Mouse (Mus musculus) heart, postnatal 0 days (tissue): Measurements from ENCODE around the gene Rgs6. TPM values are rescaled to one million over a fixed set of nuclear protein-coding genes. Genes with fewer than 3 reads are reported as not detected.

ENCODE experiments used
- ATAC-seq: fragments of 200-750 bp; cut with Nextera tagmentation; 2 replicates; pipeline ENCODE4 v1.8.0; 2017; ENCODE audit warnings: low read depth, moderate number of reproducible peaks, moderate library complexity; ENCODE audit not compliant: insufficient read depth
- DNase-seq: peaks from one replicate; pipeline ENCODE4 v3.0.0-alpha.2; 2016; ENCODE audit warnings: low spot score
- H3K27ac ChIP-seq: fragments of 300-500 bp; sonication (generic); 2 replicates; pipeline ENCODE4 v1.5.1; 2014; ENCODE audit warnings: low read depth, mild to moderate bottlenecking
- H3K27me3 ChIP-seq: fragments of 300-500 bp; sonication (generic); 2 replicates; pipeline ENCODE4 v1.6.1; 2014; ENCODE audit warnings: low read length, mixed read lengths; ENCODE audit not compliant: control insufficient read depth, insufficient read depth
- H3K36me3 ChIP-seq: fragments of 300-500 bp; sonication (generic); replicated peaks from 2 replicates; pipeline ENCODE4 v1.6.1; 2014; ENCODE audit warnings: low read length, mixed read lengths; ENCODE audit not compliant: control insufficient read depth, insufficient read depth
- H3K4me1 ChIP-seq: fragments of 300-500 bp; sonication (generic); 2 replicates; pipeline ENCODE4 v1.6.1; 2014; ENCODE audit warnings: antibody characterized with exemption; ENCODE audit not compliant: control insufficient read depth, insufficient read depth
- H3K4me2 ChIP-seq: fragments of 300-500 bp; sonication (generic); 2 replicates; pipeline ENCODE4 v1.6.1; 2014; ENCODE audit warnings: low read depth, mild to moderate bottlenecking, low read length, moderate library complexity
- H3K4me3 ChIP-seq: fragments of 300-500 bp; sonication (generic); 2 replicates; pipeline ENCODE4 v1.5.1; 2014; ENCODE audit warnings: low read depth, low read length
- H3K9ac ChIP-seq: fragments of 300-500 bp; sonication (generic); replicated peaks from 2 replicates; pipeline ENCODE4 v1.6.1; 2014; ENCODE audit warnings: low read depth, low read length, mixed read lengths
- H3K9me3 ChIP-seq: fragments of 300-500 bp; sonication (generic); replicated peaks from 2 replicates; pipeline ENCODE4 v1.6.1; 2016; ENCODE audit warnings: low read length; ENCODE audit not compliant: control insufficient read depth
- CTCF ChIP-seq: IDR thresholded peaks from 2 replicates; pipeline ENCODE4 v1.5.1; 2016; ENCODE audit warnings: antibody characterized with exemption, control low read depth, low read depth
- EP300 ChIP-seq: IDR thresholded peaks from 2 replicates; pipeline ENCODE4 v1.6.1; 2016; ENCODE audit warnings: antibody characterized with exemption, low read depth
- WGBS: fragments of 180-500 bp; shearing (Covaris S2); extraction: QIAGEN DNeasy Blood & Tissue Kit; methylation state at CpG from one replicate; pipeline ENCODE4 v1.1.7; 2014; 5-methylcytosine and 5-hydroxymethylcytosine counted together
- polyA plus RNA-seq: library from polyadenylated mRNA; unstranded; fragments of >200 nt; fragmentation: Nextera tagmentation; extraction: Ambion mirVana; gene quantifications from 2 replicates; pipeline ENCODE4 v1.2.1, GENCODE M21; 2015
- total RNA-seq: library from RNA; depleted of rRNA; stranded (reverse); fragments of >200 nt; gene quantifications from 2 replicates; pipeline ENCODE4 v1.2.3, GENCODE M21; 2014; ENCODE audit warnings: low replicate concordance

The Rgs6 gene
- total and polyA plus RNA-seq, 2 experiments from 2014 or later, result 12.1 to 16.5 TPM

DNA sequence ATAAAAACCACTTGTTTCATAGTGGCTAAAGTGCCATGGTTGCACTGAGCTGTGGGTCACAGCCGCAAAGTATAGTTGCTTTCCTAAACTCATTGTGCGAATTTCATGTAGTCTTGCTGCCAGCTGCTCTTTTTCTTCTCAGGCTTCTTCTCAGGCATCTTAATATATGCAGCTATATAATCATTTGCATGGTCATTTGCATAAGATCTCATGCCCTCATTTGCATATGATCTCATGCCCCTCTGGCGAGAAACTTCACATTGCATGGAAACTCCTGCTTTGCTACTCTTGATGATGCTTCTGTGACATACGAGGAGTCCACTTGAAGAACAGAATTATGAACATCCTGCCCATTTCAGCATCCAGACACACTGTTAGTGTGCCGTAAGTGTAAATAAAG lies 266.8 kb downstream of the Rgs6 start:
- Histone ChIP-seq H3K27me3 (no peaks in the 10 kb centered on the region), H3K27ac (no peak overlapping the region), H3K4me3 (no peak overlapping the region), H3K36me3 (no peaks in the 10 kb centered on the region), H3K9me3 (no peaks in the 10 kb centered on the region), H3K9ac (no peak overlapping the region), H3K4me1 (no peaks in the 10 kb centered on the region), H3K4me2 (no peak overlapping the region)
- ATAC-seq, result no peak
- no peak for DNase-seq
- no peak for TF ChIP-seq CTCF
- no peak for TF ChIP-seq EP300
- 86% methylated on average over 5 of the region's 5 CpGs for WGBS

DNA sequence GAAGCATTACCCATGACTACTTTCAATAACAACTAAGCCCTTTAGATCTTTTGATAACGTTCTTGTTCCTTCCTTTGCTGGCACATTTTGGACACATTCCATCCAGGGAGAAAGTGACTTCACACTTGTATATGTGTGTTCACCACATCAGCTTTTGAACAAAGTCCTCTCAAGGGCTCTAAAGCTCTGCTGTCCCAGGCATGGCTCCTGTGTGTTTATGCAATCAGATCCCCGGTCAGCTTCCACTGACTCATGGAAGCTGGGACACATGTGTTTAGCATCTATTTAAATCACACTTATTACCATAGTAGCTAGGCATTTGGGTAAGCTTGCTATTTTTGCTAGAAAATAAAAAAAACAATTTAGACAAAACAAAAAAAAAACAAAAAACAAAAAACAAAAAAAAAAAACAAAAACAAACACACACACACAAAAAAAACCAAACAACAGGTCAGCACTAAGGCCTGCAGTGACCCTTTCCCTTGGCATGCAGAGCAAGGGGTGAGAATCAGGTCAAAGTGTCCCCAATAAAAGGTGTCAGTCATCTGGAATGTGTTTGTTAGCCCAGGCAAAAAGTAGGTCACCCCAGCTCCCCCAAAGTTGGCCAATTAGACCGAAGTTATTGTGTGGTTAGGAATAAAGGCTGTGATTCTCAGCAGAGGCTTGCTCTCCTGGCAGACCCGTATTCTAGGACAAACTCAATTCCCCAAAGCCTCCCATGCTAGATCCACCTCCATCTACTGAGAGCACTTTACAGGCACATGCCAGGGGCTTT lies 267.4 kb downstream of the Rgs6 start:
- Histone ChIP-seq H3K27ac (no peak overlapping the region), H3K36me3 (no peaks in the 10 kb centered on the region), H3K9ac (no peak overlapping the region), H3K4me2 (no peak overlapping the region), H3K4me1 (no peaks in the 10 kb centered on the region), H3K27me3 (no peaks in the 10 kb centered on the region), H3K9me3 (no peaks in the 10 kb centered on the region), H3K4me3 (no peak overlapping the region)
- DNase-seq, result no peak
- ATAC-seq, result no peak
- TF ChIP-seq EP300 (no peak), CTCF (no peak)
- WGBS, result 67% methylated on average over 4 of the region's 4 CpGs

DNA sequence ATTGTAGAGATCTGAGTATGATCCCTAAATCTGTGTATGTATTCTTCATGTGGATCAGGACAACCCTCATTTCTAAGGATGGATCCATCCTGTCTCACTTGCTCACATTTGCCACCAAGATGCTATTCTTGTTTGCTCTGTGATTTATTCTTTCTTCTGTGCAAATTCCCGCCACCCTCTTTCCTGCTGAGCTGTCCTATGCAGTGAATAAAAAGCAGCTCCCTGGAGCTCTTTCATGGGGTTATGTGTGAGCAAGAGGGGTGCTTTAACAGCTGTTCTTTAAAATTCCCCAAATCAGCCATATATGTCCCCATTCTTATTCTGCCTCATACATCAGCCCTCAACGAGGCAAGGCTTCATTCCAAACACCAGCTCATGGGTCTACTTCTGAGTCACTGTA lies 277.6 kb downstream of the Rgs6 start:
- no peaks in the 10 kb centered on the region for H3K4me1 ChIP-seq
- TF ChIP-seq CTCF (no peak), EP300 (no peak)
- H3K4me2 ChIP-seq, result no peak overlapping the region
- no peaks in the 10 kb centered on the region for H3K36me3 ChIP-seq
- H3K4me3 ChIP-seq, result no peak overlapping the region
- H3K27ac ChIP-seq, result no peak overlapping the region
- DNase-seq (no peak), ATAC-seq (no peak)
- 65% methylated on average over 2 of the region's 2 CpGs for WGBS
- H3K9ac ChIP-seq, result no peak overlapping the region
- no peaks in the 10 kb centered on the region for H3K27me3 ChIP-seq
- H3K9me3 ChIP-seq, result no peaks in the 10 kb centered on the region

DNA sequence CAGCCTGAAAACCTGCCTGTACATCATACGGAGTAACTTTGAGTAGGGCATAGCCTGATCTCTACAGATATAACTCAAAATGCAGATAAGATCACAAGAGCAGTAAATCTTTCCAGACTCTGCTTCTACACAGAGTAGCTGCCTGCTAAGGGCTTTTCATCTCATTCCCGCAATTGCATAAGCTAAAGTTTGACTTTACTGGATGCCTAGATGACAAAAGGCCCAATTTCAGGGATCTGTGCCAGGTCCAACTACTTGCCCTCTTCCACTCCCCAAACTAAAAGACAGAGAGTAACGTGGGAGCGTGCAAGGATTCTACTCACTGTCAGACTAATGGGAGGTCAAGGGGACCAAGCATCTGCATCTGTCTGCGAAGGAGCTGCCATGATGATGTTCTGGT lies 292.6 kb downstream of the Rgs6 start:
- Histone ChIP-seq H3K9ac (no peak overlapping the region), H3K36me3 (no peaks in the 10 kb centered on the region), H3K4me2 (no peak overlapping the region), H3K27ac (no peak overlapping the region), H3K9me3 (no peaks in the 10 kb centered on the region), H3K4me3 (no peak overlapping the region), H3K4me1 (0 out of 2 replicates have a peak, but pooled peaks cover 6% of the 10 kb centered on the region), H3K27me3 (no peaks in the 10 kb centered on the region)
- no peak for TF ChIP-seq EP300
- DNase-seq (no peak), ATAC-seq (no peak)
- 85% methylated on average over 5 of the region's 5 CpGs for WGBS

GRCm38 (mm10) chr12:82883079-82883478 lies 295.0 kb downstream of the Rgs6 start:
- TF ChIP-seq CTCF (no peak), EP300 (no peak)
- 89% methylated on average over 1 of the region's 1 CpGs for WGBS
- H3K4me1 ChIP-seq, result 0 out of 2 replicates have a peak, but pooled peaks cover 6% of the 10 kb centered on the region

More at GRCm38 (mm10) chr12:82883079-82883478, 295.0 kb downstream of the Rgs6 start:
- no peak overlapping the region for H3K4me3 ChIP-seq
- no peak overlapping the region for H3K9ac ChIP-seq
- DNase-seq, result no peak
- no peaks in the 10 kb centered on the region for H3K27me3 ChIP-seq
- H3K27ac ChIP-seq, result no peak overlapping the region
- H3K9me3 ChIP-seq, result no peaks in the 10 kb centered on the region
- H3K4me2 ChIP-seq, result no peak overlapping the region
- ATAC-seq, result no peak
- H3K36me3 ChIP-seq, result no peaks in the 10 kb centered on the region
